Mouse (Mus musculus) small intestine, adult 2 months (tissue): ENCODE data around the gene Zbp1.

Source experiments
- CTCF ChIP-seq: fragments of 200-500 bp; IDR thresholded peaks from 2 replicates; pipeline ENCODE4 v1.5.1; 2012; ENCODE audit warnings: low read depth, mild to moderate bottlenecking, control low read depth, inconsistent platforms, low read length, moderate library complexity, mixed read lengths; ENCODE audit not compliant: insufficient replicate concordance, insufficient read length; ENCODE audit errors: extremely low read depth
- POLR2A ChIP-seq: fragments of 200-500 bp; IDR thresholded peaks from 2 replicates; pipeline ENCODE4 v1.6.1; 2012; ENCODE audit warnings: low read depth, mild to moderate bottlenecking, control low read depth, inconsistent platforms, low read length, moderate library complexity

GRCm38 (mm10) chr2:173261497-173261896 lies 42.8 kb upstream of the Zbp1 start:
- TF ChIP-seq CTCF = no peak
- no peak for TF ChIP-seq POLR2A
